Mouse (Mus musculus) intestine, postnatal 0 days (tissue): ENCODE results near the gene 4930435E12Rik. TPM values are rescaled to one million over a fixed set of nuclear protein-coding genes. Genes with fewer than 3 reads are reported as not detected.
A peak's percentile ranks its signal among the peaks of the same experiment; 100 is the strongest.

Experiments used
- ATAC-seq: fragments of 200-750 bp; cut with Nextera tagmentation; 2 replicates; pipeline ENCODE4 v1.8.0; 2017; ENCODE audit warnings: mild to moderate bottlenecking, moderate TSS enrichment, moderate library complexity
- H3K27ac ChIP-seq: fragments of 300-500 bp; sonication (generic); 2 replicates; pipeline ENCODE4 v1.5.1; 2014; ENCODE audit warnings: mild to moderate bottlenecking, low read depth, low read length, moderate library complexity
- H3K27me3 ChIP-seq: fragments of 300-500 bp; sonication (generic); replicated peaks from 2 replicates; pipeline ENCODE4 v1.6.1; 2014; ENCODE audit warnings: low read length, mixed read lengths; ENCODE audit not compliant: control insufficient read depth, insufficient read depth
- H3K36me3 ChIP-seq: fragments of 300-500 bp; sonication (generic); 2 replicates; pipeline ENCODE4 v1.6.1; 2014; ENCODE audit warnings: mild to moderate bottlenecking, moderate library complexity; ENCODE audit not compliant: control insufficient read depth, insufficient read depth
- H3K4me1 ChIP-seq: fragments of 300-500 bp; sonication (generic); replicated peaks from 2 replicates; pipeline ENCODE4 v1.6.1; 2014; ENCODE audit warnings: antibody characterized with exemption, low read length, mixed read lengths; ENCODE audit not compliant: control insufficient read depth, insufficient read depth
- H3K4me2 ChIP-seq: fragments of 300-500 bp; sonication (generic); replicated peaks from 2 replicates; pipeline ENCODE4 v1.6.1; 2014; ENCODE audit warnings: low read depth, mild to moderate bottlenecking, moderate library complexity
- H3K4me3 ChIP-seq: fragments of 300-500 bp; sonication (generic); 2 replicates; pipeline ENCODE4 v1.5.1; 2014; ENCODE audit warnings: low read depth, low read length
- H3K9ac ChIP-seq: fragments of 300-500 bp; sonication (generic); 2 replicates; pipeline ENCODE4 v1.6.1; 2014; ENCODE audit warnings: mild to moderate bottlenecking, low read depth, low read length
- H3K9me3 ChIP-seq: fragments of 300-500 bp; sonication (generic); 2 replicates; pipeline ENCODE4 v1.6.1; 2016; ENCODE audit warnings: mixed run types; ENCODE audit not compliant: control insufficient read depth
- CTCF ChIP-seq: sonication (generic); IDR thresholded peaks from 2 replicates; pipeline ENCODE4 v1.5.1; 2016; ENCODE audit warnings: low read depth, mild to moderate bottlenecking, control low read depth, antibody characterized with exemption, moderate library complexity
- WGBS: fragments of 180-500 bp; shearing (Covaris S2); extraction: QIAGEN DNeasy Blood & Tissue Kit; methylation state at CpG from one replicate; pipeline ENCODE4 v1.1.7; 2014; 5-methylcytosine and 5-hydroxymethylcytosine counted together
- polyA plus RNA-seq: library from polyadenylated mRNA; unstranded; fragments of >200 nt; fragmentation: Nextera tagmentation; extraction: Ambion mirVana; gene quantifications from 2 replicates; pipeline ENCODE4 v1.2.1, GENCODE M21; 2015

The 4930435E12Rik gene
- polyA plus RNA-seq, 1 experiment from 2014 or later = not detected

GRCm38 (mm10) chr16:38789016-38789415 lies 39.5 kb downstream of the 4930435E12Rik start:
- Histone ChIP-seq H3K4me3 (no peak overlapping the region), H3K27me3 (0 out of 2 replicates have a peak, but pooled peaks cover 2% of the 10 kb centered on the region), H3K27ac (no peak overlapping the region), H3K9ac (no peak overlapping the region), H3K9me3 (no peaks in the 10 kb centered on the region), H3K4me1 (no peaks in the 10 kb centered on the region), H3K4me2 (no peak overlapping the region), H3K36me3 (no peaks in the 10 kb centered on the region)
- TF ChIP-seq CTCF = no peak
- 86% methylated on average over 2 of the region's 2 CpGs for WGBS
- ATAC-seq = no peak

- Histone ChIP-seq H3K9ac (no peak overlapping the region), H3K4me1 (no peaks in the 10 kb centered on the region; the same call in 1 of the 2 replicates), H3K4me2 (no peak overlapping the region), H3K4me3 (no peak overlapping the region), H3K9me3 (no peaks in the 10 kb centered on the region), H3K27me3 (0 out of 2 replicates have a peak, but pooled peaks cover 2% of the 10 kb centered on the region), H3K27ac (no peak overlapping the region), H3K36me3 (no peaks in the 10 kb centered on the region)
- TF ChIP-seq CTCF = no peak
- 78% methylated on average over 7 of the region's 7 CpGs for WGBS
- ATAC-seq = no peak
Measured at GRCm38 (mm10) chr16:38785301-38785700, 43.2 kb downstream of the 4930435E12Rik start.

DNA sequence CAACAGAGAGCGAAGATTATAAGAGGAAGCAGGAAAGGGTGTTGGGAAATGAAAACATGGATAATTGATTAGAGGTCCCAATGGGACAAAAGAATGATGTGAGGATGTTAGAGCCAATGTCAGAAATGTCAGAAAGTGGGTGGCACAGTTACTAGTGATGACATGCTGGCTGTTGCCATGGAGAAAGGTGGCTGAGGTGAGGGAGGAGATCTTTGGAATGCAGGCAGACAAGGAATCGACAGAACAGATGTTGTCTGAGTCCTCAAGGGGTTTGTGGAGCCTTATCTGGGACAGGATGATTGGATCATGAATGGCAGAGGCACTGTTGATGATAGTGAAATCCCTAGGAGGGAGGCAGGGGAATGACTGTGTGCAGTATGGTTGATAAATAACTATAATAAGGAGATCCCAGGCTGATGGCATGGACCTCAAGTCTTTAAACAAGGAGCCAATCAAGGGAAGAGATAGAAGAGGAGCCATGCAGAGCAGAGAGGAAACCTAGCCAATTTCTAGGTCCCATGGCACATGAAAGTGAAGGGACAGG lies 46.0 kb downstream of the 4930435E12Rik start:
- Histone ChIP-seq H3K27ac (no peak overlapping the region), H3K9me3 (no peaks in the 10 kb centered on the region), H3K9ac (no peak overlapping the region), H3K4me3 (no peak overlapping the region), H3K4me1 (no peaks in the 10 kb centered on the region; the same call in 1 of the 2 replicates), H3K4me2 (no peak overlapping the region), H3K36me3 (no peaks in the 10 kb centered on the region), H3K27me3 (0 out of 2 replicates have a peak, but pooled peaks cover 2% of the 10 kb centered on the region)
- no peak for ATAC-seq
- WGBS = 52% methylated on average over 2 of the region's 2 CpGs
- no peak for TF ChIP-seq CTCF

GRCm38 (mm10) chr16:38781946-38782345 lies 46.6 kb downstream of the 4930435E12Rik start:
- Histone ChIP-seq H3K4me2 (no peak overlapping the region), H3K27me3 (0 out of 2 replicates have a peak, but pooled peaks cover 2% of the 10 kb centered on the region), H3K4me1 (no peaks in the 10 kb centered on the region; the same call in 1 of the 2 replicates), H3K27ac (no peak overlapping the region), H3K4me3 (no peak overlapping the region), H3K9ac (no peak overlapping the region), H3K9me3 (no peaks in the 10 kb centered on the region), H3K36me3 (no peaks in the 10 kb centered on the region)
- 58% methylated on average over 2 of the region's 2 CpGs for WGBS
- ATAC-seq = no peak
- no peak for TF ChIP-seq CTCF

GRCm38 (mm10) chr16:38780960-38781572 lies 47.5 kb downstream of the 4930435E12Rik start:
- ATAC-seq = peak; percentile 63
- no peaks in the 10 kb centered on the region for H3K9me3 ChIP-seq
- no peak for TF ChIP-seq CTCF
- no peaks in the 10 kb centered on the region; the same call in 1 of the 2 replicates for H3K4me1 ChIP-seq
- H3K4me2 ChIP-seq = no peak overlapping the region
- H3K4me3 ChIP-seq = no peak overlapping the region
- H3K27me3 ChIP-seq = 0 out of 2 replicates have a peak, but pooled peaks cover 2% of the 10 kb centered on the region
- 58% methylated on average over 7 of the region's 7 CpGs for WGBS
- no peak overlapping the region for H3K9ac ChIP-seq
- H3K27ac ChIP-seq = no peak overlapping the region
- H3K36me3 ChIP-seq = no peaks in the 10 kb centered on the region

- no peaks in the 10 kb centered on the region for H3K36me3 ChIP-seq
- H3K4me1 ChIP-seq = 0 out of 2 replicates have a peak, but pooled peaks cover 5% of the 10 kb centered on the region
- ATAC-seq = no peak
- peak; percentile 50 for TF ChIP-seq CTCF
- H3K4me2 ChIP-seq = no peak overlapping the region
- H3K9ac ChIP-seq = no peak overlapping the region
- H3K9me3 ChIP-seq = no peaks in the 10 kb centered on the region
- 61% methylated on average over 6 of the region's 6 CpGs for WGBS
- no peak overlapping the region for H3K27ac ChIP-seq
- no peaks in the 10 kb centered on the region for H3K27me3 ChIP-seq
- no peak overlapping the region for H3K4me3 ChIP-seq
Measured at GRCm38 (mm10) chr16:38776342-38776741, 52.2 kb downstream of the 4930435E12Rik start.
